Mouse (Mus musculus) monocyte, adult 2 months (primary cell): ENCODE data around the gene Arhgap23.

Experiments used
- DNase-seq, 2 experiments: peaks; one replicate each; pipeline ENCODE4 v3.0.0; 2022; ENCODE audit warnings: low spot score in 2 of 2, low read depth in 1 of 2

Gene Arhgap23

DNA sequence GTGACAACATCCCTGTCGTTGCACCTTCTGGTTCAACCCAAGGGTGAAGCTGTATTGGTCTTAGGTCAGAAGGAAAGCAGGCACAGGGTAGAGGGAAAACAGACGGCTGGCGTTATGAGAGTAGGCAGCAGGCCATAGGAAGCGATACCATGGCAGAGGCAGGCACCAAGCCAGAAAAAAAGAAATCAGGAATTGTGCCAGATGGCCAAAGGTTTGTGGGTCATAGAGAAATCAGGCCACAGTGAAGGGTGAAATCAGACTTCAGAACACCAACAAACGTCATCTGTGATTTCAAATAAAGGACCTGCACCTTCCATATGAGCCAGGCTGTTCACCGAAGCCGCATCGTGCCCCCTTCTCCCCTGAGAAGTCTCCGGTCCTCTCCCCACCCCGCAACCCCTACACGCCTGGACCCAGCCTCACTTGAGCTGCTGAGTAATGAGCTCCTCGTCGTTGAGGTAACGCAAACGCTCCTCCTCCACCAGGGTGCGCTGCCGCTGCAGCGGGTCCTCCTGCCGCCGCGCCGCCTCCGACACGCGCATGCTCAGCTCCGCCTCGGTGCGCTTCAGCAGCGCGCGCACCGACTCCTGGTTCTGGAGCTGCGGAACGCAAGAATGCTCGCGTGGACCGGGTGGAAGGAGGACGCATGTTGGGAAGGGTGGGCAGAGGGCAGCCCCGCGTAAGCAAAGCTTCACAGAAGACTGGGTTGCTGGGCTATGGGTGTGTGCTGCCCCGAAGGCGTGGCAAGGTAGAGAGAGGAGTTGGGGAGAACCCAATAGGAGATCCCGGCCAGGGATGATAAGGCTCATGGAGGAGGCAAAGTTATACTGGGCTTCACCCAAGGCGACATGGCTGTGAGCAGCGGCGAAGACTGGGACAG, 116.3 kb downstream of the Arhgap23 start:
- DNase-seq = peak; percentile 53 to 77

DNA sequence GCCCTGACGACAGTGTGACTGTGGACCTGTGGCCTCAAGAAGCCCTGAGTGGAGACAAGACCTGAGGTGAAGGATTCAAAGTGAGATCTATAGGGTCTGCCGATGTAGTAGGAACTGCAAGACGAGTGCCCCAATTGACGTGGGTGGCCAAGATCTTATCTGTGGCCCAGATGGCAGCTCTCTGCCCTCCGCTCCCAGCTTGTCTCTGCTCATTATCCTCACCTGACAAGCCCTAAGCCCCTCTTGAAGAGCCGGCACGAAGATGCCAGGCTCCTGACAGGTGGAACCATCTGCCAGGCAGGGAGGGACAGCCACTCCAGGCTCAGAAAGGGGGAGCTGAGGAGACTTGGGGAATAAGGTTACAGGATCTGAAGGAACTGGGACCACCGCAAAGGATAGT, 117.0 kb downstream of the Arhgap23 start:
- no peak for DNase-seq

DNA sequence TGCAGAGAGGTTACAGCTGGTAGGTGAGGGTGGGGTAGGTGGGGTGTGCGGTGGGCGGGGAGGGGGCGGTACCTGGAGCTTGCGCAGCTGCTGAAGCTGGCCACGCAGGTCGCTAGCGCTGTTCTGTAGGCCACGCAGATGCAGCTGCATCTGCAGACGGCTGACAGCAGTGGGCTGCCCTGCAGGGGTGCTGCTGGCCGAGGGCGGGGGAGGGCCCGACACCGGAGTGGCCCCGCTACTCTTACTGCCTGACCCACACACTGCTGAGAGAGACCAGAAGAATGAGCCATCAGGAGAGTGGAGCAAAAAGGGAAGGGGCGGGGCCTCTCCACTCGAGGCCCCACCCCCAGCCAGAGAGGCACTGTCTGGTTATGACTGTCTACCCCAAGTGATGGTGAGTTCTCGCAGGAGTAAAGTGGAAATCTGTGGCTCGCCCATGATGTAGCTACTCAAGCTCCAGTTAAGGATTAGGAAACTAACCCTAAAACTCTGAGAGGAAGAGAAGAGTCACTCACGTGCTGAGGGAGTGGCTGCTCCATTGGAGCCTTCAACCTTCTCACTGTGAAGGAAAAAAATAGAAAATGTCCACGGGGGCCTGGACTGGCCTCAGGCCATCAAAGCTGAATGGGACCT, 117.7 kb downstream of the Arhgap23 start:
- peak in 1 of 2 experiments; percentile 44 for DNase-seq

DNA sequence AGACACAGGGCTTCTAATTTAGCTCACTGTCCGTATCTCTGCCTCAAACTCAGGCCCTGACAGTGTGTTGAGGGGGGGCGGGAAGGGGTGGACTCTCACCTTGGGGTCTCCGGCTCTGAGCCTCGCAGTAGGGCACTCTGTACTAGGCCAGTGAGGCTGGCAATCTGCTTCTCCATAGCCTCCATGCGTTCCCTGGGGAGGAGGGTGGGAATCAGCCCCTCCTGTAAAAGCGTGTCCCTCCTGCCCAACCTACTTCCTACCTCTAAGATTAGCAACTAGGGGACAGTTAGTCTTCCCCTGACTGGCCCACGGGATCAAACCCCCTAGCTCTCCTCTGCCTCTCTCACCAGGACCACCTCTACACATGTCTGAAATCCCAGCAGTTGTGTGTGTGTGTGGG, 118.3 kb downstream of the Arhgap23 start:
- no peak for DNase-seq

DNA sequence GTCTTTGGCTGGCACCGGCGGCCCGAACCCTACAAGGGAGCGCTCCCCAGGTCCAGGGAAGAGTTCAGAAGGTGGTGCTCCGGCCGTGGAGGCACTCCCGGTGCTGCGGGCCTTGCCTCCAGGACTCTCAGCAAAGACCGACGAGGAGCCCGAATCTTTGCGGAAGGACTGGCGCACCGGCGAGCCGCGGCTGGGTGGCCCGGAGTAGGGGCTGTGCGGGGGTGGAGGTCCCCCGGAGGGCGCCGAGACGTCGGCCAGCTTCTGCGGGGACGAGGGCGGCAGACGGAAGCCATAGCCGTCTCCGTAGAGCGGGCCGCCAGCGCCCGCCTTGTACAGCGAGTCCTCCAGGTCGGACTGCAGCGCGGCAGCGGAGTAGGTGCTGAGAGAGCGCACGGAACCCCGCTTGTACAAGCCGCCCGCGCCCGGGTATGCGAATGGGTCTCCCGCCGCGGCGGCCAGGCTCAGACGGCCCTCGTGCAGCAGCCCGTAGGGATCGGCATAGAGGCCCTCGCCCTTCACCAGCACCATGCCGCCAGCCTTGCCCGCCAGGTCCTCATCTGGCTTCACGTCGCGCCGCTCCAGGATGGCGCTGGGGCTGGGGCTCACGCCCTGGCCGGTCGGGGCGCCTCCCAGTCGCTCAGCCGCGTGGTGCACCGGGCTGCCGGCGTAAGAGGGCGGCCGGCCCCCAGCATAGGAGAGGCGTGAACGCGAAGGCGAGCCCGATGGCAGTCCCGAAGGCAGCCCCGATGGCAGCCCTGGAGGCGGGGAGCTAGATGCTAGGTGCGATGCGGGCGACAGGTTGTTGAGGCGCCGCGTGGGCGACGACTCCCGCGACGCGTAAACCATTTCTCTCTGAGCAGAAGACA, 119.3 kb downstream of the Arhgap23 start:
- no peak for DNase-seq

DNA sequence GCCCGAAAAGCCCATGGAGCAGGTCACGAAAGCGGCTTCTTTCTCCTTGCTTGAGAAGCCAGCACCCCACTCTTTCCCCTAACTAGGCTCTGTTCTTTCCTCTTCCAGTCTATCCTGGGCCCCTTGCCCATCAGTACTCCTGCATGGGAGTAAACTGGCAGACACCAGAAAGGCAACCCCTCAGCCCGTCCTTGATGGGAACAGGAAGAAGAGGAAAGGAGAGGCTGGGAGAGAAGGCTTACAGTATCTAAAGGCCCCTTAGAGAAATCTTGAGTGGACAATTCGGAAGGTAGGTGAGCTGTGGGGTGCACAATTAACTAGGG, 119.9 kb downstream of the Arhgap23 start:
- no peak for DNase-seq

DNA sequence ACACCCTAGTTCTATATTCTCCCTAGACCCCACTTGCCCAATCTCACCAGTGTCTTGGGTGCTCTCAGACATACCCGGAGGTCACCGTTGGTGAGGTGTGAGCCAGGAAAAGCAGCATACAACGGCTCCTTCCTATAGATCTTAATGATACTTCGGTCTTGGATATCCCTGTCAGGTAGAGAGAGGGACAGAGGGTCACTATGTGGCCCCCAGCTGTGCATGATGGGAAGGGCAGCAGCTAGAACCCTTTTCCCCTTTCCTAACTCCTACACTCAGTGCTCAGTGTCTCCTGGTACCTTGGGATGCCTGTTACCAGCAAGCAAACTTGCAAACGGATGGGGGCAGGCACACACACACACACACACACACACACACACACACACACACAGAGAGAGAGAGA, 120.3 kb downstream of the Arhgap23 start:
- no peak for DNase-seq

DNA sequence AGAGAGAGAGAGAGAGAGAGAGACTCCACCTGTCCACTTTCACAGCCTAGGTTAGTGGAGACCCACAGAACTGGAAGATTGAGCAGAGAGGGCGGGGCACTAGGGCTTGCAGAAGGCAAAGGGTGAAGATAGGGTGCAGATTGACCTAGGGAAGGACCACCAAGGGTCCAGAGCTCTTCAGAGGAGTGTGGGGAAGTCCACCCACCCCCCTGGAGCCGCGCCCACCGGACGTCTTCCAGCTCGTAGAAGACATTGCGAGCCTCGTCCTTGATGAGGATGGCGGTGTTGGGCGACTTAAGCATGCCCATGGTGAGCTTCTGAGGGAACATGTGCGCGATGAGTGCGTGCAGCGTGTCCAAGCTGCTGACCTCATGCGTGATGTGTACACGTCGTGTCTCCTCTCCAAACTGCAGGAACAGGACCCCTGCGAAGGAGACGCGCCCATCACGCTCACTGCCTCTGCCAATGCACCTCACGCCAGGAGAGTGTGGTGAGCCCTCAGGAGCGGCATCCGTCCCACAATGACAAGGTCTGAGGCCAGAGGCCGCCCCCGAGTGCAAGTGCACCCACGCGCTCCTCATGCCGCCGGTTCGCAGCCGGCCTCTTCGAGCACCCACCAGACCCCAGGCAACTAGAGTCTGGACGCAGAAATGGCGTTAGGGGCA, 120.9 kb downstream of the Arhgap23 start:
- no peak for DNase-seq

DNA sequence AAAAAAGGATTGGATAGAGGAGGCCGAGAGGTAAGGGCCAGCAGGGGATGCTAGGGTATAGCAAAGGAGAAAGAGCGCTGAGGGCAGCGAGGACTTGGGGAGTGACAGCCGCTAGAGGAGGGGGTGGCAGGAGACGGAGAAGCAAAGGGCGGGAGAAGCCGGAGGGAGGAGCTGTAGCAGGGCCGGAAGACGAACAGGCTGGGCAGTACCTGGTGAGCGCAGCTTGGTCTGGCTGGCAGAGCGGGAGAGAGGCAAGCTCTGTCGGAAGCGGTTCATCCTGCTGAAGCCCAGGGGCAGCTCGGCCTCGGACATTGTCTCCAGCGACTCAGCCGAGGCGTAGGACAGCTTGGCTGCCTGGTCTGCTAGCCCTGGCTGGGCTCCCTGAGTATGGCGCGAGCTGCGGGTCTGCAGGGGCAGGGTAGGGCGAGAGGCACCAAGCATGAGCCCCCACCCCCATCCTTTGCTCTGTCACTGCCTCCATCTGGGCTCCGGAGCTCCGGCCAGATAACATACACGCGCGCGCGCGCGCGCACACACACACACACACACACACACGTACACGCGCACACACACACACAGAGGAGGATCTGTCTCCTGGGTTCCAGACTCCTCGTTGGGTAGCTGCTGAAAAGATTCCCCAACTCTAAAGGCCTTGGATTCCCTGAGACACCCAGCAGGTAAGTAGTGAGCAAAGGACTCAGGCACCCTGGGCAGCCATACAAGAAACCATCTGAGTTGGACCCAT, 121.7 kb downstream of the Arhgap23 start:
- DNase-seq = no peak

DNA sequence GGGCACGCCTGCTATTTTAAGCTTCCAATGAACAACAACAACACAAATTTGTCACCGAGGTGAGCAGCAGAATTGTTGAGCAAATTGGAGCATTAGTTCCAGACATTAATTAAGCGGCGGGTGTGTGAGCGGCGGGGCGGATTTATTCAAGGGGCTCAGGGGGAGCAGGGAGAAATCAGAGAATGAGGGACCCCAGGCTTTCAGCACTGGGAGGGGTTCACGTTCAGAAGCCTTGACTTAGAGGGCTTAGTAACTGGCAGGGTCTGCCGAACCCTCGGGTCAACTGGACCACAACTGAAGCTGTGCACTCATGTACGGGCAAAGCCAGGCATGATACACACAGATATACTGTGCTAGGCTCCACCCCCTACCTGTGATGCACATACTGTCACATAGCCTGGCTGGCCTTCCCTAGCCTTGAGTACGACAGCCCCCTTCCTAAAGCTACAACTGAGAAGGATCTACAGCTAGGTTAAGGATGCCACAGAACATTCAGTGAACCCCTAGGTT, 122.3 kb downstream of the Arhgap23 start:
- no peak for DNase-seq

DNA sequence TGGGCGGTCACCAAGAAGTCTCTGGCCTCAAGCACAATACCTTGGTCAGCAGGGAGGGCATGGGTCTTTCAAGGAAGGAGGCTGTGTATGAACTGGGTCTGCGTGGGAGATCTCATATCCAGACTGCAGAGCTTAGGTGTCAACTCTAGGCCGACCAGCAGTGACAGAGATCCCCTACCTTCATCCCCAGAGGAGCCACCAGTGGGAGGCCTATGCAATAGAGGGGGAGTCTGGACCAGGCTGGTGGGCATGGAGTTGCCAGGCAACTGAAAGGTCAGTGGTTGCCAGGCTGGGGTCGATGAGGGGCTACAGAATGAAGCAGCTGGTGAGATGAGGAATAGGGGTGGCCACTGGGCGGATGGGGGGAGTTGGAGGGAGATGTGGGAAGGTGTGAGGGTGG, 124.3 kb downstream of the Arhgap23 start:
- no peak for DNase-seq

DNA sequence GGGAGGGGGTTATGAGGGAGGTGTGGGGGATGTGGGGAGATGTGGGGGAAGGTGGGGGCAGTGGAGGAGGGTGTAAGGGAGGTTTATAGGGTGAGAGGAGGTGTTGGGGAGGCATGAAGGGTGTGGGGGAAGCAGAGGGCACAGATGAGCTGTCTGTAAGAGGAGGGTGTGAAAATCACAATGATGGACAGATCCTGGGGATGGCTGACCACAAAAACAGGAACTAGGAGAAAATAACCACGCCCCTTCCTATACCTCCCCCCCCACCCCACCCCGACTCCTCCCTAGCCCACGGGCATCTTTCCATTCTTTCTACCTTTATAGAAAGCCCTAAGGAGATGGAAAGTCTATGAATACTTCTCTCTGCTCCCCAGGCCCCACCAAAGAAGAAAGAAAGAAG, 124.8 kb downstream of the Arhgap23 start:
- DNase-seq = no peak

DNA sequence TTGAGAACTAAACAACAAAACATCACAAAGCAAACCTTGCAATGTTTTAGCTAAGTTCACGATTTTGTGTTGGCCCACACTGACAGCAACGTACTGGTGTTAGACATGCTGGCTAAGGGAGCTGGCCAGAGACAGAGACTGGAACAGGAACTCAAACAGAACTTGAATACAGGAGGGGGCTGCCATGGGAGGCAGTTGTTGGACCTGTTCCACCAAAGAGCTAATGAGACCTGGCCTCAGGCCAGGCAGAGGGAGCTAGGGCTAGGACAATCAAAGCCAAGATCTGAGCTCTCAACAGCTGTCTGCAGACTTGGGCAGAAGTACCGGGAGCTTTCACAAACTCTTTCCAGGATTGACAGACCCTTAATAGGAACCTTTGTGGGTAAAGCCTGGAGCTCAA, 125.3 kb downstream of the Arhgap23 start:
- DNase-seq = no peak

DNA sequence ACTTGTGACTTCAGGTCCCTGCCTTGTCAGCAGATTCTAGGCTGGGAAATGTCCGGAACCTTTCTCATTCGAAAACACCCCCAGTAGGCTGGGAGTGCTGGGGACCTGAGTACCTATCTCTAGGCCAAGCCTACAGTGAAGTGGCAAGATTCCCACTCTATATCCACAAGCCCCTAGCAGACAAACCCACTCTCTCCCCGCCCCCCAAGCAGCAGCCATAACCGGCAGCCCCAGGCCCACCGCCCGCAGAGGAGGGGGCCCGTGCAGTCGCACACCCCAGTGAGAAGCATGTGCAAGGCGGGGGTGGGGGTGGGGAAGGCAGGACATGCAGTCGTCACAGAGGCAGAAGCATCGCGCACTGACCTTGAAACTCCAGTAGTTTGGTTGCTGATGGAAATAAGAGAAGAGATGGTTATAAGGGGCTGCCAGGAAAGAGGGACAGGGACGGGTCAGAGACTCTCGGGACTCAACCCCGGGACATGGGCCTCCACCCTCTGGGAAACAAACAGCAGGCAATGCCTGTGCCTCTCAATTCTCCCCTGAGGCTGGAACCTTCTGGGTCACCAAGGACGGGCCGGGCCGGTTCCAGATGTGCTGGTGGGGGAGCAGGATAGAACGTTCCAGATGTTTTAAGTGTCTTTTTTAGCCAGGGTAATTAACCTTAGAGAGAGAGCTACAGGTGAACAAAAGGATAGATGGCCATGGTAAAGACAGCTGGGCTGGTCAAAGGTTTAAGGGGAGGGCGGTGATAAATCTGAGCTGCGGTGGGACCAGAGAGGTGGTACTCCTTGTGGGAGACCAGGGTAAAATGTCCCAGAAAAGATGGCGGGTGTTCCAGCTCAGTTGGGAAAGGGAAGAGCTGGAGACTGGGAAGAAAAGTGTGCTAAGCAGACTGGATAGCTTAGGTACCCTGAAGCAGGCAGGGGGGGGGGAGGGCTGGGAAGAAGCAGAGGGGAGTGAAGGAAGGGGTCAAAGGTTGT, 127.1 kb downstream of the Arhgap23 start:
- no peak for DNase-seq

DNA sequence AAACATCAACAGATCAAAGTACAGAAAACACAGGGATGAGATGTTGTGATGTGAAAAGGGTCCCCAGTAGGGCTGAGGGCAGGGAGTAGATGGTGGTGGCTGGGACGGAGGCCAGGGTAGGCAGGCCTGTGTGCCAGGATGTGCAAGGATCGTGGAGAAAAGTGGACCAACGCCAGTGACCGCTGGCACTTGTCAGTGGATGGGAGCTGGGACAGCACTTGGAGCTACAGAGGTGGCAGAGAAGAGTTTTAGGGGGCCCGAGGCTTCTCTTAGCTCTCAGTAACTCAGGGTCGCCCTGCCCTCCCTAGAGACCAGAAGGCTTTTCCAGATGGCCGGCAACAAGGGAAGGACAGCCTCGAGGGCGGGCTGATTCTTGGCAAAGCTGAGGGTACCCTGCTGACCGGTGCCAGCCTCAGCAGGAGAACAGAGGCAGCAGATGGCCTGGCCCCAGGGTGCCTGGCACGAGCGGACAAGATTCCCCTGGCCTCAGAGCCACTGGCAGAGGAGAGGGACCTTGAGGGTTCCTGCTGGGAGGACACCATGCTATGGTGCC, 127.9 kb downstream of the Arhgap23 start:
- DNase-seq = no peak

DNA sequence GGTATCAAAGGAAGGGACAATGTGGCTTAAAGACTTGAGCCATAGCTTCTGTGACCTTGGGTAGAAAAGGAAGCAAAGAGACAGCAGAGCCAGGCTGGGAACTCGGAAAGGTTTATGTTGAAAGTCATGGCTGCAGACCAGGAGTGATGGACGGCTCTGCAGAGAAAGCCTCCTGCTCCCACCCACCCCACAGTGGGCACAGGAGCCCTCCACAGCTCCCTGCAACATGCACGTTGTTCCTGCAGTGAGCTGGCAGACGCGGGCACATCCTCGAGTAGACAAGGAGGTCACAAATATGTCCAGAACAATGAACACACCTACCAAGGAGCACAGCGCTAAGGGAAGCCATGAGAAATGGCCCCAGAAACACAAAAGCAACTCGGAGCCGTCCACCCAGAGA, 128.6 kb downstream of the Arhgap23 start:
- no peak for DNase-seq

DNA sequence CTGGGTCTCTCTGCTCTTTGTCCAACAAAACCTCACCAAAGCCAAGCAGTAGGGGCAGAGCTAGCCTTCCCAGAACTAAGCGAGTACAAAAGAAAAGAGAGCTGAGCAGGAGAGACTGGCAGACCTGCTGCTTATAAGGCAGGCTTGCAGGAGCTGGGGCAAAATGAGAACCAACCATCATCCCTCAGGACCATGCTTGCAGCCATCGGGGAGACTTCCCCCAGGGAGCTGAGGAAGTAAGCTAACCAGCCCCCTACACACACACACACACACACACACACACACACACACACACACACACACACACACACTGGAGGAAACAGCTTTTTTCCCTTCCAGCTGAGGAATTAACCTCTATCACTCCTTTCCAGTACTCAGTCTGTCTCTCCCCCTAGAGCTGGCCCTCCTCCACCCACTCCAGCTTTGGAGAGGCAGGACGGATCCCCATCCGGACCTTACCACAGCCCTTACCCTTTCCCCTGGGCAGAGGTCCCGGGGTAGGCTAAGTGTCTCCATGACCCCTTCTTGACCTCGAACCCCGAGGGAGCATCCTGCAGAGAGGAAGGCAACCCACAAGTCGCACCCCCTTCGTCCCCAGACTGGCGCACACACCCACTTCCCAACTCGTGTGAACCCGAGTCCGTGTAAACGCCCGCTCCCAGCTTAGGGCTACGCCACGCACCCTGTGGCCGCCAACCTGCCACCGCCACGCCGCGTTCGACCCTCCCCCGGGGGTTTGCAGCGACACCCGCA, 130.7 kb downstream of the Arhgap23 start:
- DNase-seq = no peak

DNA sequence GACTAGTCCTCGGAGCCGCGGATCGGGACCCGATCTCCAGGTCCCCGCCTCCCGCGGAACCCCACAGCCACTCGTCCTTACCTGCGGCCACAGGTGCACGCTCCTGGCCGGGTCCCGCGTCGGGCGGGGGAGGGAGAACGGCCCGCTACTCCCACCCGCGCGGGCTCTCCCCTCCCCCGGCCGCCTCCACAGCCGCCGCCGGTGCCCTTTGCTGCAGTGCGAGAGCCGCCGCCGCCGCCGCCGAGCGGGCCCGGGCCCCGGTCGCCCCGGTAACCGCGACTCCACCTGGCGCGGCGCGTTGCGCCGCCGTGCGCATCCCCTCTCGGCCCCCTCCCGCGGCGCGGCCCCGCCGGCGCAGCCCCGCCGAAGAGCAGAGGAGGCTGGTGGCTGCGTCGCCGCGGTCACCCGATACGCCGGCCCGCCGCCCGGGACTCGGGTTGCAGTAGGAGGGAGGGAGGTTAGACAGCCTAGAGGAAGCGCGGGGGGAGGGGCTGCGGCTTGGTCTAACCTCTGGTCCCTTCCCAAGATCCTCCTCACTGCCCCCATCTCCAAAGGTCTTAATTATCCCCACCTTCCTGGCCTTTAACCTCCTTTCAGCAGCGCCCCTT, 131.6 kb downstream of the Arhgap23 start:
- no peak for DNase-seq
